Mouse (Mus musculus): ENCODE results near the gene Cyp17a1. TPM values are rescaled to one million over a fixed set of nuclear protein-coding genes. Genes with fewer than 3 reads are reported as not detected.

Cyp17a1 gene
- polyA plus RNA-seq, 1 experiment from 2014 or later = not detected

DNA sequence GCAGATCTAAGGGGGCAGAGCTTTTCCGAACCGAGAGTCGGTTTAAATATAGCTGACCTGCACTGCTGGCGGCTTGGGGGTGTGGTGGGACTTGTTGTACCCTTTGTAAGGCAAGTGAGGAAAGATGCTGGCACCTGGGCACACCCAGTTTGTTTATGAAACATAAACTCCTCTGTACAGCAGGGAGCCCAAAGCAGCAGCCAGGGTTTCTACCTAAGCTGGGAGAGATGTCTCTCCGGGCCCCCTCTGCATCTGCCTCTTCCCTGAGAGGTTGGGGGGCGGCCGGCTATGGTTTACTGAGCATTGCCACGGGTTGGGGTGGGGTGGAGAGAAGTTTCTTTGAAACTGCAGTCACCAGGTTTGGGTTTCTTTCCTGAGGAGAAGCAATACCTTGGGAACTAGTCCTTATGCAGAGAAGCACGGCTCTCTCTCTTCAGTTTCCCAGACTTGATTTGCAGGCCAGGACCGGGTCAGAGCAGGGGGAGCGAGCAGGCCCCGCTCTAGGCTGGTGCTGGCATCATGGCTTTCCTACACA lies 50.2 kb downstream of the Cyp17a1 start:
- Histone ChIP-seq H3K79me2 (ENCODE audit: inconsistent target) (peaks cover 92% of the 10 kb centered on the region), H3K27ac (no peak overlapping the region), H3K4me3 (ENCODE audit: inconsistent target) (no peak overlapping the region), H3K36me3 (ENCODE audit: inconsistent target) (peaks cover 12% of the 10 kb centered on the region)
- WGBS (ENCODE audit: missing documents) = 79% methylated on average over 12 of the region's 12 CpGs

DNA sequence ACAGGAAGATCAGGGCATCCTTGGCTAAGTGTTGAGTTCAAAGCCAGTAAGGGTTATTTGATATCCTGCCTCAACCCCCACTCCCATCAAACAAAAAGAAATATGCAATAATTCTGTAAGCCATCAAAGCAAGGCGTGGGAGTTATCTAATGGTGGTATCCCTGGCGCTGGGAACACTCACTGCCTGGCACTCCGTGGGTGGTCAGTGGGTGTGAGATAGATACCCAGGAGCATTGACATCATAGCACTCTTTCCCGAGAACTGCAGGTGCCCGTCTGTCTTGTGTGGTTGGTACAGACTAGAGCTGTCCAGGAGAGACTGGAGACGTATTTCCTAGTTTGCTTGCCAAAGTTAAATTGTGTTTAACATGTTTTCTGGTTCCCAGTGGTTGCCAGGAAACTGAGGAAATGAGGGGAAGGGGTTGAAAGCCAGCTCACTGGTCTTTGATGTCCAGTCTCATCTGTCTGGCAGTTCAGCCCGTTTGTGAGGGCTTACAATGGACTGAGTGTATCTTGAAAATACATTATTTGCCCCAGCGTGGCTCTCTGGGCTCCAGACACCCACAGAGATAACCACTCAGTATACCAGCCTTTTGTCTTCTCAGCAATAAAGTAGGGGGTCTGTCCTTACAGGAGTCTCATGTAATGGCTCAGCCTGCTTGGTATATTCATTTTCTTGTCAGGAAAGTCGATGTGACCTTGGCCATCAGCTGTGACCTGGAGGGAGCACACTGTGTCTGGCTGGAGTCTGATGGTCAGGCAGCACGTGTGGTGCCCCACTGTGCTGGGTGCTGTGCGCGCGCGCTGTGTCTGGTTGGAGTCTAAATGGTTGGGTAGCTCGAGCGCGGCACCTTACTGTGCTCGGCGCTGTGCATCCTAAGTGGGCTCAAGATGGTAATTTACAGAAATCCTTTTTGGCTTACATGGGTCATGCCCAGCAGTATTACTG lies 51.5 kb downstream of the Cyp17a1 start:
- Histone ChIP-seq H3K79me2 (ENCODE audit: inconsistent target) (peaks cover 90% of the 10 kb centered on the region), H3K36me3 (ENCODE audit: inconsistent target) (peaks cover 12% of the 10 kb centered on the region), H3K4me3 (ENCODE audit: inconsistent target) (no peak overlapping the region), H3K27ac (no peak overlapping the region)
- WGBS (ENCODE audit: missing documents) = 91% methylated on average over 19 of the region's 19 CpGs

DNA sequence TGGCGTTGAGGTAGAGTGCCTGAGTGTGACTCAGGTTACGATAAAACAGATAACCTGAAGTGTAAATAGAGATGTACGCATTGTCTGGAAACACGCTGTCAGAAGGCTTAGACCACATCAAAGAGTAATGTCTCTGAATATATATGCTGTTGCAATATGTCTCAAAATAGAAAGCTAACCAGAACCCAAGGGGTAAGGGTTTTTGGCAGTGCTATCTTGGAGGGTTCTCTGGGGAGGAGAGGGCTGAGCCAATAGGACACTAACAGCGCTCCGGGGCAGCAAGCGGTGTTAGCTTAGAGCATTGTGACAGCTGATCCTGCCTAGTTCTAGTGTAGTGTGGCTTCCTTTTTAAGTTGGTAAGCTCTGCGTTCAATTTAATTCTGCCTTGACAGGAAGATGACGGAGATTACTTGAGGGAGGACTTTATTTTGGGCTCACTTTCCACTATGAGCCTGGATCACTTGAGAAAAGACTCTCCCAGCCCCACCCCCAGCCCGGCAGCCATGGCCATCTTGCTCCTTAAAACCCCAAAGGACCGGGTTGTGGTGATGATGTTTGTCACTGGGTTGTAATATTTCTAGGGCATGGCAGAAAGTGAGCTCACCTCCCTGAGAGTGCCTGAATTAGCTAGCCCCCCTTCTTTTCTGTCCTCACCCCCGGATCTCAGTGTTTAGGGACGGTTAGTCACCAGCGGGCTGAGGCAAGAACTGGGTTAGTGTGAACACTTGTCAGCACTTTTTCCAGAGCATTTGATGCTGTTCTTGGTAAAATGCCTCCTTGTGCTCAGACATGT lies 52.8 kb downstream of the Cyp17a1 start:
- Histone ChIP-seq H3K27ac (no peak overlapping the region), H3K36me3 (ENCODE audit: inconsistent target) (peaks cover 12% of the 10 kb centered on the region), H3K4me3 (ENCODE audit: inconsistent target) (no peak overlapping the region), H3K79me2 (ENCODE audit: inconsistent target) (peaks cover 90% of the 10 kb centered on the region)
- WGBS (ENCODE audit: missing documents) = 75% methylated on average over 14 of the region's 14 CpGs

GRCm38 (mm10) chr19:46619518-46619917 lies 53.5 kb downstream of the Cyp17a1 start:
- 98% methylated on average over 6 of the region's 6 CpGs for WGBS (ENCODE audit: missing documents)
- Histone ChIP-seq H3K79me2 (ENCODE audit: inconsistent target) (peaks cover 90% of the 10 kb centered on the region), H3K27ac (no peak overlapping the region), H3K36me3 (ENCODE audit: inconsistent target) (peaks cover 12% of the 10 kb centered on the region), H3K4me3 (ENCODE audit: inconsistent target) (no peak overlapping the region)

GRCm38 (mm10) chr19:46619001-46619400 lies 54.0 kb downstream of the Cyp17a1 start:
- Histone ChIP-seq H3K4me3 (ENCODE audit: inconsistent target) (no peak overlapping the region), H3K36me3 (ENCODE audit: inconsistent target) (peaks cover 13% of the 10 kb centered on the region), H3K27ac (no peak overlapping the region), H3K79me2 (ENCODE audit: inconsistent target) (peaks cover 90% of the 10 kb centered on the region)
- WGBS (ENCODE audit: missing documents) = 79% methylated on average over 18 of the region's 19 CpGs

DNA sequence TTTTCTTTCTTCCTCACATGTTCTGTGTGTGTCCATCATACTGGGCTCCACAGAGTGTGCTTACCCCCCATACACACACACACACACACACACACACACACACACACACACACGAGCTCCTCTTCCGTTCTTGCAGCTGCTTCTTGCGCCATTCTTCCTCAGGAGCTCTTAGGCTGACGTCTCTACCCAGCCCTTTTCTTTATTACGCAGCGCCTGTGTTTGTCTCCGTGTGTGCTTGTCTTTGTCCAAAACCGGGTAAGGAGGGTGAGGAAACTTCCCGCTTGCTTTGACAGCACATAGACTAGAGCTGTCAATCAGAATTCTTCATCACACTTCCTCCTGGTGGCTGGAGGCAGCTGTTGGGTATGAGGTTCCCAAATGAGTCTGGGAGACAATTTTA lies 54.6 kb downstream of the Cyp17a1 start:
- peaks cover 20% of the 10 kb centered on the region for H3K36me3 ChIP-seq (ENCODE audit: inconsistent target)
- peaks cover 90% of the 10 kb centered on the region for H3K79me2 ChIP-seq (ENCODE audit: inconsistent target)
- H3K4me3 ChIP-seq (ENCODE audit: inconsistent target) = no peak overlapping the region
- no peak overlapping the region for H3K27ac ChIP-seq
- 8% methylated on average over 9 of the region's 9 CpGs for WGBS (ENCODE audit: missing documents)

DNA sequence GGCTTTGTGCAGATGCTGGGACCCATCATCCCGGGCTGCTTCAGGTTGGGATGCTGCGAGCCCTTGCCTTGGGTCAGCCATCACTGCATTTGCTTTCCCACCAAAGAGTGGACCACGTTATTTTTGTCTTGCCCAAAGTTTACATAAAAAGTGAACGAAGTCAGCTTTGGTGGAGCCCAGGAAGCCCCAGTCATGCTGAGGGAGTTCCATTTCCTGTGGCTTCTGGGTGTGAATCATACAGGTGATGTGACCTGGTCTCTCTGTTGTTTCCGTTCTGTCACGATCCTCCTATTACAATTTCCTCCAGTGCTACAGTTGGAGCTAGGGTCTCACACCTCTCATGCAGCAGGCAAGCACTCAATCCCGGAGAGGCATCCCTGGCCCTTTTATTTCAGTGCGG lies 55.6 kb downstream of the Cyp17a1 start:
- no peak overlapping the region for H3K4me3 ChIP-seq (ENCODE audit: inconsistent target)
- peaks cover 90% of the 10 kb centered on the region for H3K79me2 ChIP-seq (ENCODE audit: inconsistent target)
- peaks cover 29% of the 10 kb centered on the region for H3K36me3 ChIP-seq (ENCODE audit: inconsistent target)
- H3K27ac ChIP-seq = no peak overlapping the region
- WGBS (ENCODE audit: missing documents) = 77% methylated on average over 8 of the region's 8 CpGs

Other genes with a start within 250 kb of the Cyp17a1 start
- gene Trim8, start 171.5 kb downstream of the Cyp17a1 start, polyA plus RNA-seq (2018) = 33.5 to 58.8 TPM (median 46.5 TPM) in 3 replicates
- 31.2 to 78.5 TPM (median 36.3 TPM) in 3 replicates for gene Arl3, start 100.0 kb downstream of the Cyp17a1 start, polyA plus RNA-seq (2018)
- gene Sfxn2, start 99.8 kb downstream of the Cyp17a1 start, polyA plus RNA-seq (2018) = 3.7 to 8.0 TPM (median 6.1 TPM) in 3 replicates
- 52.4 to 61.0 TPM (median 59.3 TPM) in 3 replicates for gene Wbp1l, start 74.1 kb downstream of the Cyp17a1 start, polyA plus RNA-seq (2018)
- gene Borcs7, start 16.7 kb upstream of the Cyp17a1 start, polyA plus RNA-seq (2018) = 7.6 to 10.9 TPM (median 7.8 TPM) in 3 replicates
- gene As3mt, start 34.3 kb upstream of the Cyp17a1 start, polyA plus RNA-seq (2018) = 7.0 to 9.7 TPM (median 8.0 TPM) in 3 replicates
- gene Cnnm2, start 88.4 kb upstream of the Cyp17a1 start, polyA plus RNA-seq (2018) = 6.1 to 11.9 TPM (median 6.8 TPM) in 3 replicates